Mouse (Mus musculus): ENCODE measurements at regions not wholly inside any gene's neighbourhood (a gene's known extent, or its start where the extent isn't known, plus 50 kb on each side); places are given as distances from the start of the nearest gene placed in this dataset.
A peak's percentile ranks its signal among the peaks of the same experiment; 100 is the strongest.

DNA sequence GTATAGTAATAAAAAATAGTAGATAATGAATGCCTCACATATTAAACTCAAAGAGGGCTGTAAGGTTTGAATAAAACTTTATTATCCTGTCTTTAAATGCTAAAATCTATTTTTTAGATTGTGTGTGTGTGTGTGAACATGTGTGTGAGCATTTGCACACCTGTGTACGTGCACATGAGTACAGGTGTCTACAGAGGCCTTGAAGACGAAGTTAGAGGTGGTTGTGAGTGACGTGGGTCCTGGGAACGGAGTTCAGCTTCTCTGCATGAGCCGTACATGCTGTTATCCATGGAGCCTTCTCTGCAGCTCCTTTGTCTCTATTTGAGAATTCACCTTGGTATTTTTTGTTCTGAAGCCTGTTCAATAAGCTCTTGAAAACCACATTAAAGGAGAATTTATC, 129.8 kb upstream of the Hmgn3 start:
- no peak for DNase-seq (ENCODE audit: low spot score in 2 of 2)

DNA sequence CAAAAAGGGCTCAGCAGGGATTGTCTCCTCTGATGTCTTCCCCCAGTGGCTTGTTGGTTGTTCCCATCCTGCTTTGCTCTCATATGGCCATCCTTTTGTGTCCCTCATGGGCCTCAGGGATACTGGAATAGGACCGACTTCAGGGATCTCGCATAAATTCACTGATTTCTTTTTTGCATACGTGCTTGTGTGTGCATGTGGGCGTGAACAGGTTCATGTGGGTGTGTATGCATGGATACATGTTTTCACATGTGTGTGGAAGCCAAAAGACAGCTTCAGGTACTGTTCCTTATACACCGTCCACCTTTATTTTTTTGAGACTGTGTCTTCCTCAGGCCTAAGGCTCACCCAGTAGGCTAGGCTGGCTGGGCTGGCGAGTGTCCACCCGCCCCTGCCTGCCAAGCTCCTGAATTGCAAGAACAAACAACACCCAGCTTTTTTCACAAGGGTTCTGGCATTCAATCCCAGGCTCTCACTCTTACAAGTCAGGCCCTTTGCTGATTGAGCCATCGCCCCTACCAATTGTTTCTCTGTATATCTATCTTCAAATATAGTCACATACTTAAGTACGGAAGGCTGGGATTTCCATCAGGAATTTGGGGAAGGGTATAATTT, 127.0 kb upstream of the Hmgn3 start:
- DNase-seq (ENCODE audit: low spot score in 2 of 2): no peak

DNA sequence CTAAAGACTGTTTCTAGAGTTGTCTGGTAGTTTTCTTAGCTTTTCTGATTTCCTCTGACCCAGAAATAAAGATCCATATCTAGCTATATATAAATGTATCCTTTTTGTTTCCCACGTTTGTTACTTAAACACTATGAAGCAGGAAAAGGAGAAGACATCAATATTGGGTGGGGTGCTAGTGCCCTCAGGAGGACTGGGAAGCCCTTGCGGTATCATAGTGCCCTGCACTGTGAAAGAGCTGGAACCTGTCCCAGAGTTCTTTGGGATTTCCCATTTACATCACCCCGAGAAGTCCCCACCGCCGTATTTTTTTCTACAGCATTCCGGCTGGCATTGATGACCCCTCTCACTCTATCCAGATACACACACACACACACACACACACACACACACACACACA, 119.3 kb upstream of the Hmgn3 start:
- no peak for DNase-seq (ENCODE audit: low spot score in 2 of 2)

DNA sequence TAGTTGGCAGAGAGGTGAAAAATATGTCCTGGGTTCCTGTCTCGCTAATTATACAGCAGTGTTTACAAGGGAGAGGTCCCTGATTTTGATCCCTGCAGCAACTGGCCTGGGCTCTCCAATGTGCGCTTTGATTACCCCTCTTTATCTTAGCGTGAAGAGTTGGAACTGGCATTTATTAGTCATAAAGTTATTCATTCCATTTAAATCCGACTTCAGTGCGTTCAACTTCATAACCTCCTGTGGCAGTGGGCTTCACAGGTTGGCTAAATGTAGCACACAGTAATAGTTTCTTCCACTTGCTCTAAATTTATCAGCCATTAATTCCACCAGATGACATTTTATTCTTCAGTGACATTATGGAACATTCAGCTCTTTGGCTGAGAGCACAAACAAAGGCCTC, 113.0 kb upstream of the Hmgn3 start:
- DNase-seq (ENCODE audit: low spot score in 2 of 2): no peak

DNA sequence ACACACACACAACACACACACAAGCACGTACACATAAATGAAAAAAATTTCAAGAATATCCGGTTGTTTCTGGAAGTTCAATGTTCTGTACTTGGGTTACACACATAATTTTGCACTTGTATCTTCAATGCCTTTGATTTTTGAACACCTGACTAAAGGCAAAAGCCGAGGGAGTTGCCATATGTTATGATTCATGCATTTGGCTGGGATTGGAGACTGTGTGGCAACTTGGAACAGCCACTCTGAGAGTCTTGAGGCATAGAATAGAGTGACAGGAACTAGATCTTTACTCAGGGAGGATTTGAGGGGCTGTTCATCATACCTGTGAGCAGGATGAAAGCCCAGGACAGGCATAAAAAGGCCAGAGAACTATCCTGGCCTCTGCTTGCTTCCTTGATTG, 112.5 kb upstream of the Hmgn3 start:
- peak in 1 of 2 experiments; percentile 38 for DNase-seq (ENCODE audit: low spot score in 2 of 2)

DNA sequence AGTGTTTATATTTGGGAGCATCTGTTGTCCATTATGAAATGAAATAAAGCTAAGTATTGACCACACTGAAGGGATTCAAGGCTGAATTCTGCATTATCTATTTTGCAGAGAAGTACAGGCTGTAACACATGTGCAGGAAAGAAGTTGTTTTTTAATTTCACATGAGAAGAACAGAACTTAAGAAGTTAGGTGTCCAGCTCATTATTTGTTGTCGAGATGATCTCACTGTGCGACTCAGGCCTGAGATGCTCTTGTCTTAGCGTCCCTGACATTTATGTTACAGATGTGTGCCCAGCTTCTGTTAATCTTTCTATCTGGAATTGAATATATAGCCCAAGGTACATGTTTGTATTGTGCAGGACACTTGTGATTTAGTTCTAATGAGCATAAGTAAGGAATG, 112.0 kb upstream of the Hmgn3 start:
- DNase-seq (ENCODE audit: low spot score in 2 of 2): no peak

DNA sequence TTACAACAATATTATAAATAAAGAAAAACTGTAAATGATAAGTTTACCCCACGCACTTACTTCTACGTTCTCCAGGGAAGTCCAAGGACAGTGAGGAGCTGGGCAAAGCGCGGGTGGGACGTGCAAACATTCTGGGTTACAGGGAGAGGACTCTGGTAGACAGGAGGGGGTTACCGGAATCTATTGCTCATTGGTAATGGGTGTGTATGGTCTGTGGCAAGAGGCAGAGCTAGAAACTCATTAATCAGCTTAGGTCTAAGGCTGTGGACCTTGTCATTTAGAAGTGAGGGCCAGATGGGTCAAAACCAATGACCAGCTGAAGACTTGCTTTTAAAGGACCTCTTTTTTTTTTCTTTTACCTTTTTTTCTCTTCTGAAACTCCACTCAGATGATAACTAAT, 107.9 kb upstream of the Hmgn3 start:
- no peak for DNase-seq (ENCODE audit: low spot score in 2 of 2)

DNA sequence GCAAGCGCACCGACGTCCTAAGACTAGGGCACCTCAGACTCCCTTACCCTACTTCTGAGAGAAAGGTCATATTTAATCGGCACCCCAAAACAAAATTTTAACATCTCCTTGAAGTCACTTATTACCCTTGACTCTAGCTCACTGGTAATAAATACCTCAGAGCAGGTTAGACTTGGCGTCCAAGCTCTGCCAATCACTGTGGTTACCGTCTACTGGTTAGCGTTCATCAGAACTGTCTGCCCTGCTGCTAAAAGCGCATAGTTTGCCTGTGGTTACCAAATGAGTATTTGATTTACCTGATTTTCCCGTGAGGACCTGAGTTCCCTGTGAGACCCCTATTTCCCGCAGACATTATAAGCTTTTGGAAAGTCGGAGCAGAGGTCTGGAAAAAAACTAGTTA, 107.3 kb upstream of the Hmgn3 start:
- DNase-seq (ENCODE audit: low spot score in 2 of 2): no peak

DNA sequence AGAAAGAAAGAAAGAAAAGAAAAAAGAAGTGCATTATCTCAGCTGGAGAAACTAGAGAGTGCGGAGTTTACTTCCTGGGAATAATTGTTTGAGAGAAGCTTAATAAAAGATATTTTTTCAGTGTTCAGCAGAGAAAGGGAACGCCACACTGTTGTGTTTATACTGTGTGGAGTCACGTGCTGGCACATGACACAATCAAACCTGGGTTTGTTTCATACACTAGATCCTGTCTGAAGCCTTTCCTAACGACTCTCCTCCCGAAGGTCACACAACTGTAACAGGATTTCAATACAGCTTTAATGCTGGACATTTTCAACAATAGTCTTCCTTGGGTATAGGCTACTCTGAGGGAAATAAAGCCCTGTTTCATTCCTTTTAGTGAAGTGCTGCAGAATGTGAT, 105.3 kb upstream of the Hmgn3 start:
- no peak for DNase-seq (ENCODE audit: low spot score in 2 of 2)

DNA sequence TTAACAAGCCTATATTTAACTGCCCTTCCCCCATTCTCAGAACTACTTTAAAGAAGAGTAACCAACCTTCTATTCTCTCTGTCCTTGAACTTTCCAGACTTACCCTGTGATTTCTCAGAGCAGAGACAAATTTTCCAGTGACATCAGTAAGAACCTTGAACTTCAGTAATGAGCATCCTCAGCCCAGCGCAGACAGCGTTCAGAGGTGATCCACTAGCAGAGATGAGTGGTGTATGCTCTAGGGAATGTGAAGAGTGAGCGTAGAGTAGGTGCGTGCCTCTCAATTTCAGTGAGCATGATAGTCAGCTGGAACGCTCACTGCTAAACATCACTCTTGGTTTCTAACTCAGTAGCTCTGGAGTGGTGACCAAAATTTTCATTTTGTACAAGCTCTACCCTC, 103.4 kb upstream of the Hmgn3 start:
- no peak for DNase-seq (ENCODE audit: low spot score in 2 of 2)

DNA sequence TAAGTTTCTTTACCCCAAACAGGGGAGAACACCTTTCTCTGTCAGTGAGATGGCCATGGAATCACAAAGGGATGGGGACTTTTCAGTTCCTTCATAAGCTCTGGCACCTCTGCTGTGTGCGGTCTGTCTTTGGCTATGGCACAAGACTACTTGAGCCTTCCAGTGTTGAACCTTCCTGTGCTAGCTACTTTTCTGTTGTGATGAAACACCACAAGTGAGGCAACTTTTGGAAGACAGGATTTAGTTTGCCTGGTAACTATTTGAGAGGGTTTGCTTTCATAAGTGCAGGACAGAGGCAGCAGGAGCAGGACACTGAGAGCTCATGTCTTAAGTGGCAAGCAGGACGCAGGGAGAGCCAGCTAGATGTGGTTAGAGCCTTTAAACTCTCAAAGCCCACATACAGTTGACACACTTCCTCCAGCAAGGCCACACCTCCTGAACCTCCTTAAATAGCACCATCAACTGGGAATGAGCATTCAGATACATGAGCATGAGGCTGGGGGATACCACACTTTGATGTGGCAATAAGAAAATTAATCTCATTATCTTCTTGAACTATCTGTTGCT, 101.8 kb upstream of the Hmgn3 start:
- no peak for DNase-seq (ENCODE audit: low spot score in 2 of 2)

DNA sequence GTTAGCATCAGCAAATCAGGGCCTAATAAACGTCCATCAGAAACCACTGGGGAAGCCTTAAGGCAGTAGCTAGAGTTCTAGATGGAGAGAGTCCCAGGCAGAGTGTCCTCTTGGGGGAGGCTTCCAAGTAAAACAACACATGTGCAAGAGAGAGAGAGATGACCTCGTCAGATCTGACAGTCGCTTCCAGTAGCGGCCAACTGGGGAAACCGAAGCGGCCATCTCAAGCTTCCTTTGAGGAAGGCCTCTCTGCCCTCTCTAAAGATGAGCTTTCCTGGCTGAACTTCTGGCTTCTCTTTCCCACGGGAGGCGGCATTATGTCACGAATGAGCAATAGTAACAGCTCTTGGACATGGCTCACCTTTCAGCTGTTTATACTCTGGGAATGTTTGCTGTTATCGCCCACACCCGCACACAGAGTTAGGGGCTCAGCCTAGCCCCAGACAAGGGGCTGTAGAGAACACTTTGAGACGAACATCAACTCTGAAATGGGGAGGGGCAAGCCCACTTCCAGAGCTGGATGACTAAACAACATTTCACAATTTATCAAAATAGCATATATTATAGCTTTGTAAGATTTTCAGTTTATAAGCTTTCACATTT, 100.7 kb upstream of the Hmgn3 start:
- DNase-seq (ENCODE audit: low spot score in 2 of 2): no peak

DNA sequence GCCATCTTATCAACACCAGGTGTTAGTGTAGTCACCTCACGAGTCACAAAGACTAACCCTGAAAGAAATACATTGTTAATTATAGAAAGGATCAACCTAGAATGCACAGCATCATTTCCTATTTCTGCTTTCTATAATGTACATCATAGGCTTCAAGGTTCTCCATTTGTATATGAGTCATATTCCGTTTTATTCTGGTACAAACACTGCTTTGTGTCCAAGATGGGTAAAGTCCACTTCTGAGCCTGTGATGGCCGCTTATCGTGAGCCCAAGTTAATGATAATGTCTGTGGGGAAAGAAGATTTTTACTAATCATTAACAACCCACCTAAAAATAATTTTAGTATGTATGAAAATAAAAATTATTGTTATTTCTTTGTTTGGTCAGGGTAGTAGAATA, 94.6 kb upstream of the Hmgn3 start:
- DNase-seq (ENCODE audit: low spot score in 2 of 2): no peak

DNA sequence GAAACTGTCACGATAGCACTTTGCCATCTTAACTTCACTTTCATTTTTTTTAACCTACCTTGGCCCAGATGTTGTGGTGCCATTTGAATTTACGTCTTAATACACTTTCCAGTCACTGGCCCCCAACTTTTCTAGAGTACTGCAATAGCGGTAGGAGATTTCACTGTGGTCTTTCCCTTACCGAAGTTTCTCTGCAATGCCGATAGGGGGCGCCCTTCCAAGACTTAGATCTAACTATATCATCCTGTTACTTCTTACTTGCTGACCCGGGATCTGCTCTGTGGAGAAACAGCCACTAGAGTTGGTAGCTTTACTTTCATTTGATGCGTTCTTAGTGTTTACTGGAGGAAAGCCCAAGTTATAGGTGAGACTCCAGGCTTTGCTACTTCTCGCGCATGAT, 92.6 kb upstream of the Hmgn3 start:
- no peak for DNase-seq (ENCODE audit: low spot score in 2 of 2)

DNA sequence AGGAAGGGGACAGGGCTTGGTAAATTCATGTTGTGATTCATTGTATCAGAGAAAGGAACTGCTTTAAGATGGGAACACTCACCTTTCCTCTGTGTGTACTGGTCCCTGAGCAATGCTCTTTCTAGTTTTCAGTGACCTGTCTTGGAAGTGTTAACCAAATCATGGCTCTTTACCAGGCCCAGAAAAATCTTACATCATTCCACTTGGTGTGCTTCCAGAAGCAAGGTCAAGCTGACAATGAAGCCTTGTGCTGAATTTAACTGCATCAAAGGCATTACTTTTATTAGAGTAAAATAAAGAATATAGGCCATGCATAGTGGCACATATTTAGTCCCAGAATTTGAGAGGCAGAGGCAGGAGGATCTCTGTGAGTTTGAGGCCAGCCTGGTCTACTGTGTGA, 75.4 kb upstream of the Hmgn3 start:
- DNase-seq (ENCODE audit: low spot score in 2 of 2): no peak

DNA sequence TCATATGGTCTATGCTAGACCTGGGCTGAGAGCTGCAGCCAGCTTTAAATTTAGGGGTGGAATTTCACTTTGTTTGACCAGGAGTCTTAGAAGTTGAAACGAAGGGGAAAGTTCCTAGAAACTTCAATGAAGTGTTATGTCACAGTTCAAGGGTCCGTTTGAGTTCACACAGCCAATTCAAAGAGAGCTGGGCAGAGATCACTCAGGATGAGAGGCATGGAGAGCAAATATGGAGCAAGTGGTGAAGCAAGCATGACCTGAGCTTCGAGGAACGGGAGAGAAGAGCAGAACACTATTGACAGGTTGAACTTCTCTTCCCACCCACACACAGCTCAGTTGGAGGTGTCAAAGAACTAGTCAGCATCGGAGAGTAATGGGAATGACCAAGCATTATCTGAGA, 56.1 kb upstream of the Hmgn3 start:
- no peak for DNase-seq (ENCODE audit: low spot score in 2 of 2)

DNA sequence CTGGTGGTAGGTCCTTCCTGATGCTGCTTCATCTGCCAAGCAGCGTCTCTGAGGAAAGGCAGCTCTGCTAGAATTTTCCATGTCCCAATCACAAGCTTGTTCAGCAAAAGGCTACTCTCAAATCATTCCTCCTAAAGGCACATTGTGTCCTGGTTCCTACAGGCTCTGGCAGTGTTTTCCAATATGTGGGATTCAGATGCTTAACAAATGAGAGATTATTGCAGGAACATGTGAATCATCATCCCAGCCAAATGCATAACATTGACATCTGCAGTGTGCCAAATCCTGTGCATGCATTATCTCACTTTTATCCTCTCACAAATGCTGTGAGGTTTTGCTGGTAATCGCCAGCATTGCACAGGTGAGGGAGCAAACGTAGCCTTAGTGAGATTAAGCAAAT, 53.3 kb upstream of the Hmgn3 start:
- peak; percentile 20 to 51 for DNase-seq (ENCODE audit: low spot score in 2 of 2)

DNA sequence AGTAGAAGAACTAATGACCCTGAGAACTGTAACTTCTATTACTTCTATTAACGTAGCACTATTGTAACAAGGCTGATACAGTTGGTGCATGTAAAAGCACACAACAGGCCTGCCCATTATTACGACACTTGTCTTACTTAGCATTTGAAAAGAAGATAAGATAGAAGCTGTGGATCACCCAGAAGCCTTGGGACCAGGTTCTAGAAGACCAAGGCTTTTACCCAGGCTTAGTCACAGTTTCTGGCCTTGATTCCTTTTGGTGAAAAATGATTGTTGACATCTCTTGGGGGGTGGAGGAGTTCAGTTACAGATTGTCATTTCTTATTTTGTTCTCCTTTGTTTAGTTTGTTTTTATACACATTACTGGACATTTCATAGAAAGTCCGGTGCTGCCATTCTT, 52.7 kb upstream of the Hmgn3 start:
- DNase-seq (ENCODE audit: low spot score in 2 of 2): no peak

DNA sequence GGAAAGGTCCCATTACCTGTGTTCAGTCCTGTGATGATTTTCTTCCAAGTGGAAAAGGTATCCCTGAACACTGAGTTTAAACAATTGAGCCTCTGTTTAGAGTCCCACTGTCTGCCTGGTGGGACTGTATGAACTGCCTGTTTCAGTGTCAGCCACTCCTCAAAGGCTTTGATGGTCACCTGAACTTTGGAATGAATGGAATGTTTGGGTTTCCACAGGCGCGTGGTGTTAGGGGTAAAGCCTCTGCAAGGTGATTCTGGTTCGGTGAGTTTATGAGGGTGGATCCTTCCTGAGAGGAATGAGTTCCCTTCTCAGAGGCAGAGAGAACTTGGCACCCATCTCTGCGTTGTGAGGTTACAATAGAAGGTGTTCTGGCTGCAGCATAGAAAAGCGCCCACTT, 50.5 kb upstream of the Hmgn3 start:
- DNase-seq (ENCODE audit: low spot score in 2 of 2): no peak

All from left cerebral cortex, adult 9 months (tissue).